Mouse (Mus musculus) yolk sac, embryonic 10.5 days (tissue): ENCODE measurements at regions not wholly inside any gene's neighbourhood (a gene's known extent, or its start where the extent isn't known, plus 50 kb on each side); places are given as distances from the start of the nearest gene placed in this dataset.

Experiments used
- DNase-seq: peaks from one replicate; pipeline ENCODE4 v3.0.0-alpha.2; 2017; ENCODE audit warnings: low spot score

GRCm38 (mm10) chr4:33552856-33553255 is 242.7 kb downstream of the Rngtt start:
- no peak for DNase-seq

- DNase-seq = no peak
These were observed 244.5 kb downstream of the Rngtt start for GRCm38 (mm10) chr4:33554606-33555005.

GRCm38 (mm10) chr4:33555231-33555933 is 245.3 kb downstream of the Rngtt start:
- no peak for DNase-seq

GRCm38 (mm10) chr4:33555966-33556365 is 245.9 kb downstream of the Rngtt start:
- DNase-seq = no peak

GRCm38 (mm10) chr4:33556661-33557540 is 246.8 kb downstream of the Rngtt start:
- no peak for DNase-seq

- DNase-seq = no peak
These were observed 260.2 kb downstream of the Rngtt start for GRCm38 (mm10) chr4:33570274-33570673.

- no peak for DNase-seq
These were observed 261.2 kb downstream of the Rngtt start for GRCm38 (mm10) chr4:33571351-33571750.

GRCm38 (mm10) chr4:33577631-33578030 is 267.5 kb downstream of the Rngtt start:
- DNase-seq = no peak

- DNase-seq = no peak
These were observed 270.4 kb downstream of the Rngtt start for GRCm38 (mm10) chr4:33580491-33580890.

GRCm38 (mm10) chr4:33581180-33581591 is 271.1 kb downstream of the Rngtt start:
- no peak for DNase-seq

- no peak for DNase-seq
These were observed 271.8 kb downstream of the Rngtt start for GRCm38 (mm10) chr4:33581766-33582525.

GRCm38 (mm10) chr4:33582986-33583720 is 273.0 kb downstream of the Rngtt start:
- DNase-seq = no peak

GRCm38 (mm10) chr4:33583979-33584907 is 274.1 kb downstream of the Rngtt start:
- DNase-seq = no peak

- no peak for DNase-seq
These were observed 275.7 kb downstream of the Rngtt start for GRCm38 (mm10) chr4:33585821-33586220.

GRCm38 (mm10) chr4:33586290-33586614 is 276.1 kb downstream of the Rngtt start:
- no peak for DNase-seq

- DNase-seq = peak; percentile 16
These were observed 276.7 kb downstream of the Rngtt start for GRCm38 (mm10) chr4:33586615-33587451.

GRCm38 (mm10) chr4:33587666-33588065 is 277.6 kb downstream of the Rngtt start:
- DNase-seq = no peak

GRCm38 (mm10) chr4:33588127-33588526 is 278.0 kb downstream of the Rngtt start:
- no peak for DNase-seq

- DNase-seq = no peak
These were observed 279.1 kb downstream of the Rngtt start for GRCm38 (mm10) chr4:33589207-33589606.
